Mouse (Mus musculus): Measurements from ENCODE around the gene Banp. TPM values are rescaled to one million over a fixed set of nuclear protein-coding genes. Genes with fewer than 3 reads are reported as not detected.

The Banp gene
- total RNA-seq, 2 experiments from 2014 or later: 16.3 to 94.6 TPM

GRCm38 (mm10) chr8:122006688-122007484, 57.3 kb downstream of the Banp start:
- no peak for ATAC-seq (replicated peaks; ENCODE audit: low FRiP score, poor library complexity, severe bottlenecking)

- no peak for ATAC-seq (replicated peaks; ENCODE audit: low FRiP score, poor library complexity, severe bottlenecking)
Measured at GRCm38 (mm10) chr8:122008395-122008794, 58.8 kb downstream of the Banp start.

DNA sequence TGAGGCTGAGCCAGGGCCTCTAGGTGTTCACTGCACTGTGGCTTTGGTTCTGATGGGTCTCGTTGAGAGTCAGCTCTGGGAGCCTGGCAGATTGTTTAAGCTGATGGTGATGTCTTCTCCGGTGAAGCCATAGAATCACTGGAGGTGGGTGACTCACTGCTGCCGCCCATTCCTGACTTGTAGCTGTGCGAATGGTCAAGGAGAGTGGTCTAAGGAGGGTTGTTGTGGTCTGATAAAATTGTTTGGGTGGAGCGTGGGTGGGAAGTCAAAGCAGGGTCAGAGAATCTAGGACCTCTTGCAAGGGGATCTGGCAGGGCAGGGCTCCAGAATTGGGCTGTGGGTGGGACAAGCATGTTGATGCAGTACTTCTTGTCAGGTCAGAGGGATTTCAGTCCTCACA, 61.1 kb downstream of the Banp start:
- no peak for ATAC-seq (replicated peaks; ENCODE audit: low FRiP score, poor library complexity, severe bottlenecking)

GRCm38 (mm10) chr8:122011066-122011588, 61.6 kb downstream of the Banp start:
- ATAC-seq (replicated peaks; ENCODE audit: low FRiP score, poor library complexity, severe bottlenecking): no peak

DNA sequence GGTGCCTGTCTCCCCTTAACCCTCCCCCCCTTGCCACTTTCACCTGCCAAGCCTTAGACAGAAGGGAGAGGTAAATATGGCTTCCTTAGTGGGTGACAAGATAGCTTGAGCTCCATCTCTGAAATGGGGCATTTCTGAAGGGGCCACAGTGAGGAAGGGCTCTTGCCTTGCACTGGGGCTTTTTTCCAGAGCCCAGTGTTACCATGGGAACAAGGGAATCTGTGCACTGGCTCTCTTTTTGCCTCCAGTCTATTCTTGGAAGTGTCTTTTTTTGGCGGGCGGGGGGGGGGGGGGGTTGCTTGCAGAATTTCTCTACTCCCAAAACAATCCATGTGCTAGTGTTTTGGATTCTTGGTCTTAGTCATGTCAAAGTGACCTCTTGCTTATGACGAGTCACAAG, 65.1 kb downstream of the Banp start:
- no peak for ATAC-seq (replicated peaks; ENCODE audit: low FRiP score, poor library complexity, severe bottlenecking)

- ATAC-seq (replicated peaks; ENCODE audit: low FRiP score, poor library complexity, severe bottlenecking): no peak
Measured at GRCm38 (mm10) chr8:122018046-122018831, 68.7 kb downstream of the Banp start.

- ATAC-seq (replicated peaks; ENCODE audit: low FRiP score, poor library complexity, severe bottlenecking): no peak
Measured at GRCm38 (mm10) chr8:122019162-122019561, 69.6 kb downstream of the Banp start.

DNA sequence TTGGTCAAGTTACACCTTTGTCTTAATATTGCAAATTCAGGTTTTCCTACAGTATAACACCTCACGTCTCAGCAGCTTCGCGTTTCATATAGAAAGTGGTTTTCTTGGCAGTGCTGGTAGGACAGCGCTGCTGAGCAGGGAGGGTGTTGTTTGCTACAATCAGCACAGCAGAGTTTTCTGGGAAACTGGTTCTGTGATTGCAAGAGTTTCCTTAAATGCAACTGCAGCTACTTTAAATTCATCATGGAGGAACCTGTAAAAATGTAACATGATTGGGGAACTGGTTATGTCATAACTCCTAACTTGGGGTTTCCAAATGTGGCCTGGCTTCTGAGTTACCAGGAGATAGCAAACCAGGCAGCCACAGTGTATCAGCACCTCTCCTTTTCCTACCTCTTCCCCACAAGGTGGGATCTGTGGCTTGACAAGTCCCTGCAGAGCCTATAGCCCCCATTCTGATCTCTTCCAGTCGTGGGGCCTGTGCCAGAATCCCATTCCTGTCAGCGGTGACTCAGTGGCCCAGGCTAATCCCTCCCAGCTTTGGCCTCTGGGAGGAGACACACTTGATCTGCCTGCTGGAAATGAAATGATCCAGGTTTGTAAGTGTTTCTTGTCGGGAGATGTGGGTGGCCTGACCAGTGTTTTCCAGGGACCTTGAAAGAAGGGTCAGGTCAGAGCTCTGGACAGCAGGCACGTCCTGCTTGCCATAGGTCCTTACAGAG, 70.7 kb downstream of the Banp start:
- ATAC-seq (replicated peaks; ENCODE audit: low FRiP score, poor library complexity, severe bottlenecking): no peak

DNA sequence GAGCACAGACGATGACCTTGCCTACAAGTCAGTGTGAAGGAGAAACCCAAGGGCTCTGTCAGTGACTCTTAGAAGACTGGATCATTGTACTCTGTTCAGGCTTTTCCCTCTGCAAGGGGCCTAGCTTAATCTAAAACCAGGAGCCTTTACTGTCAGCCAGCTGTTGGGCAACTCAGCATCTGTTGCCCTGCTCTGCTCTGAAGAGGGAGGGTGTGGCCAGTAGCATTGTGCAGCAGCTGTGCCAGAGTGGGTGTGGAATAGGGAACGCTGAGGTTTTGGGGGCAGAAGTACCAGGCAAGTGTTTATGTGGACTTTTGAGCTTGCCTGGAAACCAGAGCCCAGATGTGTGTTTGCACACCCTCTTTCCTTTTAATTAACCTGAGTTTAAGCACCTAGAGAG, 72.2 kb downstream of the Banp start:
- ATAC-seq (replicated peaks; ENCODE audit: low FRiP score, poor library complexity, severe bottlenecking): no peak

DNA sequence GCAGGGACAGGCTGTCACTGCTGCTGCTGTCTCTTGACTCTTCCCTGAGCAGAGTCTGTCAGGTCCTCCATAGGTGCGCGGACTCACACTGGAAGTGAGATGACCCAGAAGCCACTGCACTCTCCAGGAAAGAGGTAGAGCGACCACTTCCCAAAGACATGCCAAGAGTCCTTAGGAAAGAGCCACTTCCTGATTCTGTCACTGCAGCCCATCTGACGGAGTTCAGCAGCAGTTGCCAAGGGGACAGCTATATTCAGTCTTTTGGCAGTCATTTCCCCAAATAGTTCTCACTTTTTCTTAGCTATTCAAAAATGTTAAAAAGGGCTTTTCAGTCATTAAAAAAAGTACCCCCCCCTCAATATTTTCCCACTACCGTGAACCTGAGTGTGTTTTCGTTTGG, 72.7 kb downstream of the Banp start:
- no peak for ATAC-seq (replicated peaks; ENCODE audit: low FRiP score, poor library complexity, severe bottlenecking)

DNA sequence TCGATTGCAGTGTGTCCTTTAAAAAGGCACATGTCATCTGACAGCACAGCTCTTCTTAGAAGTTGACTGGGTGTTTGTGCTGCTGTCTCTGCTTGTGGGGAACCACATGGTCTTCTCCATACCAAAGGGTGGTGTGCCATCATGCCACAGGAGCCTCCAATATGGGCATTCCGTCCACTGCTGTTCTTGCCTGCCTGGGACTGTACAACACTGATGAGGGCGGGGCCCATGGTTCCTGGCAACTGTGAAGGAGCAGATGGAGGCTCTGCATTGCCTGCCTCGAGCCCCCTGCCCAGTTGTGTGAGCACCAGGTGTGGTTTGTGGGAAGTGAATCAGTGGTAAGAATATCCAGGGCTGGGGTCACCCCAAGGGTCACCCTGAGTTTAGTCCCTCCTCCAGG, 73.2 kb downstream of the Banp start:
- ATAC-seq (replicated peaks; ENCODE audit: low FRiP score, poor library complexity, severe bottlenecking): no peak

GRCm38 (mm10) chr8:122025546-122025945, 76.0 kb downstream of the Banp start:
- ATAC-seq (replicated peaks; ENCODE audit: low FRiP score, poor library complexity, severe bottlenecking): no peak

DNA sequence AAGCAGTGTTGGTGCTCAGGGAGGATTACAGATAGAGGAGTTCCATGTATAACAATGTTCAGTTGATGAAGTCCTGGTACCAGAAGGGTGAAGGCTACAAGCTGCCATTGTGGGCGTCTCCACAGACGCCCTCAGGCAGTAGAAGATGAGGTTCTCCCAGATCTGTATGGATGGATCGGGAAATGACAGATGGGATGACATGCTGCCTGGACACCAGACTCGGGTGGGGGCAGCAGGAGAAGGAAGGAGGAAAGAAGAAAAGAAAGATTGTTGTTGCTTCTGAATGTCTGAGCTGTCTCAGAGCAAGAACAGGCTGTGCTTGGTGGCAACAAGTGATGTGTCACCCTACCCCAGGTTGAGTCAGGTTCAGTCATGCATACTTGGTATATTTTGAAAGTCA, 78.6 kb downstream of the Banp start:
- ATAC-seq (replicated peaks; ENCODE audit: low FRiP score, poor library complexity, severe bottlenecking): no peak

DNA sequence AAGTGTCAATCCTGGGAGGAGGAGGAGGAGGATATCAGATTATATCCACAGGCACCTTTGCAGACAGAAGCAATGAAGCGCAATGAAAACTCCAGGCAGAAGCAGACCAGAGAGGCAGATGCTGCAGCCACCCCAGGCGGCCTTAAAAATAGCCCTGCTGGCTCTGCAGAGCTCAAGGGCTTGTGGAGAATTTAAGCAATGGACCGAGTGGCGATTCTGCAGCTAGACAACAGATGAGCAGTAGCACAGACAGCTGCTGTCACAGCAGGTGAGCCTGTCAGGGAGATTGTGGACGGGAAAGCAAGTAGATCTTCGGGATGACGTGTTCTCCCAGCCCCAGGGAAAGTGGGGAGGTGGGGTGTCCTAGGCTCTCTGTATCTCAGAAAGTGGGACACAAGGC, 81.4 kb downstream of the Banp start:
- no peak for ATAC-seq (replicated peaks; ENCODE audit: low FRiP score, poor library complexity, severe bottlenecking)

DNA sequence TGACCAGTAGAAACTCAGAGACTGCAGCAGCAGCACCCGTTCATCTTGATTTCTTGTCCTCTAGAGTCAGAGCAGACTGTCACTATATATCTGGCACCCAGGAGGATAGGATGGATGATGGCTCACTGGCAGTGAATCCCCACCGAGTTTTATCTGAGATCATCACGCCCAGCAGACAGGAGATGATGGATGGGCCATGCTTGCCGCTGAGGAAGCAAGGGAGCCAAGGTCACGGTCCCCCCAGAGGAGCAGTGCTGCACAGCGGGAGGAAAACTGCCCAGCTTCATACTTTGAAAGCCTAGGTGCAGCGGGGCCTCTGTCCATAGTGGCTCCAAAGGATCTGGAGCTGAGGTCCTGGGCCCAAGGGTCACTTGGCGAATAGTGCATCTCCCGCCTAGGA, 83.2 kb downstream of the Banp start:
- no peak for ATAC-seq (replicated peaks; ENCODE audit: low FRiP score, poor library complexity, severe bottlenecking)

DNA sequence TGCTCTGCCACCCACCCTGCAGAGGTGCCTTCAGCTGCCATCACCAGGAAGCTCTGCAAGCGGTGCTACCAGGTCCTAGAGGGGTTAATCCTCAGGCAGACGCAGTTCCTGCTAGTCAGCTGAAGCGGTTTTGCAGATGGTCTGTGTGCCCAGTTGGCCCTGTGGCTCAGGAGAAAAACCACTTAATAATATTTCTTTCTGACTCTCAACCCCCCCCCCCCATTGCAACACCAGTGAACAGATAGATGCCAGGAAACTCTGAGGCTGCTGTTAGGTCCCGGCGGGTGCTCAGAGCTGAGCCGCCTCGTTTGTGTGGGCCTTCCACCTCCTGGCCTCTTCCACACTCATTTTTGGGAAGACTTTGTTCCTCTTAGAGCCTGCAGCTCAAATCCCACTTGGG, 86.0 kb downstream of the Banp start:
- ATAC-seq (replicated peaks; ENCODE audit: low FRiP score, poor library complexity, severe bottlenecking): no peak

GRCm38 (mm10) chr8:122036325-122036724, 86.8 kb downstream of the Banp start:
- ATAC-seq (replicated peaks; ENCODE audit: low FRiP score, poor library complexity, severe bottlenecking): no peak

GRCm38 (mm10) chr8:122037279-122037678, 87.7 kb downstream of the Banp start:
- ATAC-seq (replicated peaks; ENCODE audit: low FRiP score, poor library complexity, severe bottlenecking): no peak

DNA sequence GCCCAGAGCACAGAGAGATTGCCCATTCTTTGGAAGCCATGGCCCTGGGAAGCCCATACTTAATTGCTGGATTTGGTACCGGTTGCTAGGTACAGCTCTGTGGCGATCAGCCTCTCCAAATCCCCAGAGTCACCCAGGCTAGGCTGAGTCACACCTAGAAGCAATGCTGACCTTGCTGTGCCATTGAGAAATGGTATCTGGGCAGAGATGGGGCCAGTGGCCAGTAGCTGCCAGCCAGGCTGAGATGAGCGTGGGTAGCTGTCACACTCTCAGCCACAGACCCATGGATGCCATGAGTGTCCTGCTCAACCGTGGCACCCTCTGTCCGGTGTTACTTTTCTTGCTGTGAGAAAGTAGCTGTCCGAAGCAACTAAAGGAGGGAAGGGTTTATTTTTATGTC, 88.5 kb downstream of the Banp start:
- no peak for ATAC-seq (replicated peaks; ENCODE audit: low FRiP score, poor library complexity, severe bottlenecking)

GRCm38 (mm10) chr8:122039452-122039851, 89.9 kb downstream of the Banp start:
- ATAC-seq (replicated peaks; ENCODE audit: low FRiP score, poor library complexity, severe bottlenecking): no peak
